Mouse (Mus musculus): ENCODE data around the gene Poldip3.

Poldip3 gene

GRCm38 (mm10) chr15:83149196-83150072, at the start of gene Poldip3:
TSS of gene Poldip3 (minus strand) at chr15:83149384.
- in situ Hi-C loops (cut with MboI; ENCODE audit: low pct_unique_long_range_greater_than_20kb in 1 of 2, low sequenced_read_pairs in 2 of 2, unreplicated experiment in 1 of 2) = loop anchor here (10.0 kb wide), 2 partner anchors 55 to 185 kb away; no protein-coding TSS in a partner anchor

DNA sequence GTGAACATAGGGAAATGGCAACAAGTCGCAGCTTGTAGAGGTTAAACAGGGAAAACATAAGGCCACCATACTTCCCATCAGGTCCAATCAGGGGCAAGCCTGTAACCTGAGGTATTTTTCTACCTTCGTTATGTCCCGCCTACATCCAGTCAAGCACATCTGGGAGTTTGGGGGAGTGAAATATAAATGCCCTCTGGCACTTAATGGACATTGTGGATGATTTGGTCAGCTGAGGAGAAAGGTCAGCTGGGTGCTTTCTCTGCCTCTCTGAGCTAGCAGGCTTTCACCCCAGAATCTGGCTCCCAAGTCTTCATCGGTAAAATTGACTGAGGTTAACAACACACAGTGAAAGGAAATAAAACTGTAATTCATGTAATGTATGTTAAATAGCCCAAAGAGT, 44.2 kb upstream of the Poldip3 start:
- in situ Hi-C loops (cut with MboI; ENCODE audit: low pct_unique_long_range_greater_than_20kb in 1 of 2, low sequenced_read_pairs in 2 of 2, unreplicated experiment in 1 of 2) = no loop called here

DNA sequence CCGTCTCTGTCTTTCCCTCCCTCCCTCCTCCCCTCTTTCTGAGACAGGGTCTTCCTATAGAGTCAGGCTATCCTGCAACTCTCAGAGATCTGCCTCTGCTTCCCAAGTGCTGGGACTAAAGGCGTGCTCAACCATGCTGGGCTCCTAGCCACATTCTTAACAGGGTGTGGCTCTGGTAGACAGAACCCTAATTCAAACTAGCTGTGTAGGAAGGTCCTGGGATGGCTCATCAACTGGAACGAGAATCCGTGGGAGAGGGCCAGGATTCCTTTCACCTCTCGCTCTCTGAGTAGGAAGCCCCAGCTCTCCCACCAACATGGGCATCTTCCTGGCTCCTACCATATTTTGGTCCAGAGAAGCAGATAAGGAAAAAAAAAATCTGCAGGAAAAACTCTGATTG, 33.2 kb upstream of the Poldip3 start:
- in situ Hi-C loops (cut with MboI; ENCODE audit: low pct_unique_long_range_greater_than_20kb in 1 of 2, low sequenced_read_pairs in 2 of 2, unreplicated experiment in 1 of 2) = no loop called here

- in situ Hi-C loops (cut with MboI; ENCODE audit: low pct_unique_long_range_greater_than_20kb in 1 of 2, low sequenced_read_pairs in 2 of 2, unreplicated experiment in 1 of 2) = no loop called here
Observed at GRCm38 (mm10) chr15:83181800-83182330, 32.7 kb upstream of the Poldip3 start.

DNA sequence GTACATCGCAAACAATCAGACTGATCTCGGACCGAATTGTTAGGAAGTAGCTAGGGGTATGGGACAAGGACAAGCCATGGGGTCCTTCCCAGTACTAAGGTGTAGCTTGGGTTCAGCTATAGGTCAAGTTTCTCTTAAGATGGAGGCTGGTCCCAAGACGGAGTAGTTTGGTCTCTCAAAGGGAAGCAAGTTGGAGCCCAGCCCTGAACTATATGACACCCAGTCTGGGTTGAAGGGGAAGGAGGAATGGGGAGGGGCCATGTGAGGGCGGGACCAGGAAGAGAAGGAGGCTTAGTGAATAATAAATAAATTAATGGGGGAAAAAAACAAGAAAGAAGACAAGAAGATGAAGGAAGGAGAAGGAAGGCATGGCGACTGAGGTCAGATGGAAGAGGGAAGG, 30.8 kb upstream of the Poldip3 start:
- in situ Hi-C loops (cut with MboI; ENCODE audit: low pct_unique_long_range_greater_than_20kb in 1 of 2, low sequenced_read_pairs in 2 of 2, unreplicated experiment in 1 of 2) = no loop called here

GRCm38 (mm10) chr15:83176653-83177052, 27.5 kb upstream of the Poldip3 start:
- in situ Hi-C loops (cut with MboI; ENCODE audit: low pct_unique_long_range_greater_than_20kb in 1 of 2, low sequenced_read_pairs in 2 of 2, unreplicated experiment in 1 of 2) = no loop called here

DNA sequence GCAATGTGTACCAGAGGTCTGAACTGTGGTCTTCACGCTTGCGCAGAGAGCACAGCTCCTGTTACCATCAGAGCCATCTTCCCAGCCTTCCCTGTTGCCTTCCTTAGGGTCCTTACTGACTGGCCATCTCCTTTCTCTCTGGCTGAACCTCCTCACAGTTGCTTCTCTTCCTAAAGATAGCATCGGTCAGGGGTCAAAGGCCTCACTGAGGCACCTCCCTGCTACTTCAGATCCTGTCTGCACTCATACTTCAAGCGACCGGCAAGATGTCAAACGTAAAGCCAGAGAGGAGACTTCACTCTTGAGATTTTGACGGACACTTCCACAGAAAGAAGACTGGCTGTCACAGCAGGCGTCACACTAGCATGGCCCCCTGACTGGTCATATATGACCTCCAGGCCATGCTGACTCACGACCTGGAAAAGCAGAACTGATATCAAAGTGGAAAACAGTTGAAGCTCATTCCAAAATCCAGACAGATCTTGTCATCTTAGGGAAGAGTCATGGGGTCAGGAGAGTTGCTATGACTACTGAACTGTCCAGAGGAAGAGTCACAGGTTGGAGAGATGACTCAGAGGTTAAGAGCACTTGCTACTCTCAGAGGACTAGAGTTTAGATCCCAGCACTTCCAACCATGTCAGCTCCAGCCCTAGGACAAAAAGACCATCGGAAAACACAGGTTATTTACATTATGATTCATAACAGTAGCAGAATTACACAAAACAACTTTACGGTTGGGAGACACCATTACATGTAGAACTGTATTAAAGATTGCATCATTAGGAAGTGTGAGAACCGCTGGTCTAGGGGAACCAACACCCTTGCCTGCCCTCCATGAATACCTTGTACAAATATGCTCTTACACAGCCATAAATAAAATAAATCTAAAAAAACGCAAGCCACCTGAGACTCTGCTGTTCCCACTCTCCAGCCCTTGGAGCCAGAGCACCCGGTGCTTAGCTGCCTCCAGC, 25.0 kb upstream of the Poldip3 start:
- in situ Hi-C loops (cut with MboI; ENCODE audit: low pct_unique_long_range_greater_than_20kb in 1 of 2, low sequenced_read_pairs in 2 of 2, unreplicated experiment in 1 of 2) = no loop called here

DNA sequence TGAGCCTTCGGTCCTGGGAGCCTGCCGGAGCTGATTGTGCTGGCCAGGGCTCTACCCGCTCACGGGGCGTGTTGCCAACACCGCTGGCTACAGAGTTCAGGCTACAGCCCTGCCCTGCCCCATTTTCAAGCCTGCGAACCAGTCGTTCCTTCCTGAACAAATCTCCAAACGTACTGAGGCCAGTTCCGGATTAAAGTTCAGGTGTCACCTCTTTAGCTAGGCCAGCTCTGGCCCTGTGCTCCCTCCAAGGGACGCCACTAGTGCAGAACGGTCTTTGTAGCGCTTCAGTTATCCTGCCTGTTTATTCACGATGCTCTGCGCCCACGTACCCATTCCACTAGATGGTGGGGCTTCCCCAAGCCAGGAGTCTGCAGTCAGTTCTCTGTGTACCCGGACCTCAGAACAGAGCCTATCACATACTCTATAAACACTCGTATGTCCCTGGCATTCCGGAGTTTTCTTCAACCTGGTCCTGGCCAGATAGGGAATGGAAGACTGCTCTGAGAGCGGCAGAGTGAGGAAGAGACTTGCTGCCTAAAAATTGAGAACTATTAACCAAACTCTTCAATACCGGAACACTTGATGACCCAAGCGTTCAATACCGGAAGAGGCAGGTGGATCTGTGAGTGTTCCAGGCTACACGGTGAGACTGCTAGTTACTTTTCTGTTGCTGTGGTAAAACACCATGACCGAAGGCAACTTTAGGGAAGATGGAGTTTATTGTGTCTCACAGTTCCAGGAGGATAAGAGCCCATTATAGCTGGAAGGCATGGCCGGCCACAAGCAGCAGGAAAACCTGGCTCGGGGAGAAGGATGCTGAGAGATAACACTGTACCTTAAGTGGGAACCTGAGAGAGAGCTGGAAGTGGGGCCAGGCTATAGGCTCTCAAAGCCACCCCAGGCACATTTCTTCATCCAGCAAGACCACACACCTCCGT, 23.6 kb upstream of the Poldip3 start, which contains the start of gene Cyb5r3:
Gene Cyb5r3 (minus strand): TSS at position 101 of the 938 bp plus-strand sequence.
- in situ Hi-C loops (cut with MboI; ENCODE audit: low pct_unique_long_range_greater_than_20kb in 1 of 2, low sequenced_read_pairs in 2 of 2, unreplicated experiment in 1 of 2) = no loop called here

DNA sequence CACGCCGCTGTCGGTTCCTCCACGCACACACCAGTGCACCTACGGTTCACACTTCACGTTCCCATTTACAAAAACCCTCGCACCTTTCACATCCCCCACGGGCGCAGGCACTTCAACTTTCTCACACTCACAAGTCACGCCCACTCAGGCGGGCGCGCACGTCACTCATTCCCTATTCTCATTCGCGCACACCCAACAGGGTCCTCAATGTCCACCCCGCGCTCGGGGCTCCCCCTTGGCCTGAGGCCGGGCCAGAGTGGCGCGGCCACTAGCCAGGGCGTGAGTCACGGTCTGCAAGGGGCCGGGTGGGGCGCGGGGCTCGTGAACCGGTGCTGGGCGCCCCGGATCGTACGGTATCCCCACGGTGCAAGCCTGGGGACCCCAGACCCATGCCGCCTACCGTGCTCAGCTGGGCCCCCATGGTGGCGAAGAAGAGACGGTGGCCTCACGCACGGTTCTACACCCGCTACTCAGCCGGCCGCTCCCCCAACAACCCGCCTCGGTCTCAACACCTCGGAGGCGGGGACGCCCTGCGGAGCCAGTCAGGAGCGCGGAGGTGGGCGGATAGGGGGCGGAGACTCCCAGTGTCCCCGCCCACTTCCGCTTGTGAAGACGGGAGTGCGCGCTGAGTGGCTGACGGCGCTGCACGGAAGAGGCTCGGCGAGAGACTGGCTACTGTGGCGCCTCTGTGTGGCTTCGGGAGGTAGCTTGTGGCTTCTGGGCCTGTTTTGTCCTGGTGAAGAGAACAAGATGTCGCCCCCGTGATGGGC, 22.7 kb upstream of the Poldip3 start:
- in situ Hi-C loops (cut with MboI; ENCODE audit: low pct_unique_long_range_greater_than_20kb in 1 of 2, low sequenced_read_pairs in 2 of 2, unreplicated experiment in 1 of 2) = no loop called here

DNA sequence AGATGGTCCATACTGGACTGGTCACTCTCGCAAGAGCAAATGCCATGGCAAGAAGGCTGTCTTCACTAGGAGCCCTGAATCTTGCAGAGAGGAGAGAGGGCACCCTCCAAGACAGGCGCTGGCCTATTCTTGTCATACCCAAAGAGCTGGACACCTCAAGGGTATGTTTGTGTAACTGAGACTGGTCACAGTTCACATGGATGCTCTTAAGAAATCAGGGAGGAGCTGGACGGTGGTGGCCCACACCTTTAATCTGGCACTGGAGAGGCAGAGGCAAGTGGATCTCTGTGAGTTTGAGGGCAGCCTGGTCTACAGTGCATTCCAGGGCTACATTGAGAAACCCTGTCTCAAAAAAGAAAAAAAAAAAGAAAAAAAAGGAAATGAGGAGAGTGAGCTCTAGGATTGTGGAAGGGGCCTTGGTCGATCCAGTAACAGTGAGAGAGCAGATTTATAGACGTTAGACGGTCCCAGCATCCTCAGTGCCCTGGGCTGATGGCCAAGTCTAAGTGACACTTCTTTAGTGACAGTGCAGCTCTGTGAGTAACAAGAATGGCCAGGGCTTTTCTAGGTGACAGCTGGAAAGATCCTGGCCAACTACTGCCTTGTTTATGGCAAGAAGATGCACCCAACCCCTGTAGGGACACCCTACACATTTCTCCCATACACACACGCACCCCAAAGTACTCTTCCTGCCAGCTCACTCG, 21.9 kb upstream of the Poldip3 start:
- in situ Hi-C loops (cut with MboI; ENCODE audit: low pct_unique_long_range_greater_than_20kb in 1 of 2, low sequenced_read_pairs in 2 of 2, unreplicated experiment in 1 of 2) = no loop called here

DNA sequence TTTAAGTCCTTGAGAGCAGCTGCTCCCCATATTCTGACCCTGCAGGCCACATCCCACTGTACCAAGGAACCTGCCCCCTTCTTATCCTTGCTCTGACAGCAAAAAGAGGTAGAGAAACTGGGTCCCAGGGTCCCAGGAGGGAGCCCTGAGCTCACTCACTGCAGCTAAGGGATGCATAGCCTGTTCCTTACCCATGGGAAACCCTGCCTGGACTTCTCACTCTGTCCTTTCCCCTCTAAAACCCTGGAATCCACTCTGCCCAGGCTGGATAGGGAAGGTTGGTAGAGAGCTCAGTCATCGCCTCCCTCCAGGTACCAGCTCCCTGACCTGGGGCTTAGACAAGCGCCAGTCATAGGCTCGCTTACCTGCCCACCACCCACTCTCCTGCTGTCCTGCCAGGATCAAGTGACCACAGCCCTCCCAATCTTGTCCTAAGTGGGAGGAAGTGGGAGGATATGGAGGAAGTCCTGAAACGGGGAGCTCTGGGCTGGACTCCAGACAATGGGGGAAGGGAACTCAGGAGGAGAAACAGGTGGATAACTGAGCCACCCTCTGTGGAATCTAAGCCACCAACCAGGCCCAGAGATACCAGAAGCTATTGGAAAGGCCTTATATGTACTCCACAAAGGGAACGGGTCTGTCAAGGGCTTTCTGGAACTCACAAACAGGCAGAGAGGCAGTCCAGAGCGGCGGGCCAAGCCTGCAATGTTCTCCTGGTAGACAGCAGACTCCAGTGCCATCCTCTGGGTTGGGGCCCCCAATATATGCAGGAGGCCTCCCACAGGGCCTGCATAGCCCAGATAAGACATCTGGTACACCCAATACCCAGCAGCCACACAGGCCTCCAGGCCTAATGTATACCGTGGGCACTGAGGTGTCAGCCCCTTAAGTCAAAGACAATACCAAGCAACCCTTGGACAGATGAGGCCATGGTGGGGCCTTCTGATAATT, 20.9 kb upstream of the Poldip3 start:
- in situ Hi-C loops (cut with MboI; ENCODE audit: low pct_unique_long_range_greater_than_20kb in 1 of 2, low sequenced_read_pairs in 2 of 2, unreplicated experiment in 1 of 2) = no loop called here

DNA sequence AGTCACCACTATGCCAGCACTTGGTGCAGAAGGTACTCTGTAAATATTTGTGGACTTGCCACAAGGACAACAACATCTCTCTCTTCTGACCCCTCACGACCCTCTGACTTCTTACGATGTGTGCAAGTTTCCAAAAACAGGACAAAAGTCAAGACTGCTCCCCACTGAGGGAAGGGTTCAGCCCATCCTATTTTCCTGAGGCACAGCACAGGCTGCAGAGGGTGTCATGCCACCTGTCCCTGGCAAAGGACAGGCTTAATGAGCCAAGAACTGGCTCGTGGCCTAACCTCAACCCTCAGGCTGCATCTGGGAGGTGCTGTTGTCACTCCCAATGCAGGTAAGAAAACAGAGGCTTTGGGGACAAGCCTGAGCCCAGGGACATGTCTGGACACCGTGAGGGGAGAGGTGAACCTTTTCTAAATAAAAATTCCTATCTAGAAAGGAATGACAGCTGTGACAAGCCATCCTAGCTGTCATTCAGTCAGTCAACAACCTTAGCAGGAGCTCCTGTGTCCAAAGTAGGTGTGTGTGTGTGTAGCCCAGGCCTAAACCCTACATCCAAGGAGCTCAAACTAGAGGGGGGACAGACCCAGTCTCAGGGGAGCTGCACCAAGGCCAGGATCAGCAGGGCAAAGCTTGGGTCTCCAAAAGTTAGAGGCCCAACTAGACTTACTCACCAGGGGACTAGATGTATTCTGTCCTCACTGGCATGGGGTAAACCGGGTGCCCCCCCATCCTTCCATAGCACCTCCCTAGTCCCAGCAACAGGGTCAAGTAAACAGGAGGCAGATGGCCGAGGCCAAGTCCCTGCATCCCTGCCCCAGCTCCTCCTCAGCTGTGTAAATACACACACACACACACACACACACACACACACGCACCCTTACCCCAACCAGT, 19.9 kb upstream of the Poldip3 start:
- in situ Hi-C loops (cut with MboI; ENCODE audit: low pct_unique_long_range_greater_than_20kb in 1 of 2, low sequenced_read_pairs in 2 of 2, unreplicated experiment in 1 of 2) = no loop called here

- in situ Hi-C loops (cut with MboI; ENCODE audit: low pct_unique_long_range_greater_than_20kb in 1 of 2, low sequenced_read_pairs in 2 of 2, unreplicated experiment in 1 of 2) = no loop called here
Observed at GRCm38 (mm10) chr15:83168311-83168710, 19.1 kb upstream of the Poldip3 start.

- in situ Hi-C loops (cut with MboI; ENCODE audit: low pct_unique_long_range_greater_than_20kb in 1 of 2, low sequenced_read_pairs in 2 of 2, unreplicated experiment in 1 of 2) = no loop called here
Observed at GRCm38 (mm10) chr15:83167550-83168065, 18.4 kb upstream of the Poldip3 start.

DNA sequence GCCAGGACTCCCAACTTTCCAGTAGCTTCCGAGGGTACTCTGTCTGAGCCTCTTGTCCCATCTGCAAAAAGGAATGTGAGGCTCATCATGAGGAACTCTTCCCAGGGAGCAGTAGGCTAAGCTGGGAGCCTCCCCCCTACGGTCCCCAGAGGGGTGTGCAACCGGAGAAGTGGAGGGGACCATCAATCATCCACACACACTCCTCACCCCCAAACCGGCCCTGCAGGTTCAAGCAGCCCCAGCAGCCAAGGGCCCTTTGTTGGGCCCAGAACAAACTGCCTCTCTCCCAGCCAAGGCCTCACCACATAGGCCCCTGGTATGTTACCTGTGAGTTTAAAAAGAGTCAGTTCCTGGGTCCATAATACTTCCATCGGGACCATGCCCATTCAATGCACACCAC, 17.9 kb upstream of the Poldip3 start:
- in situ Hi-C loops (cut with MboI; ENCODE audit: low pct_unique_long_range_greater_than_20kb in 1 of 2, low sequenced_read_pairs in 2 of 2, unreplicated experiment in 1 of 2) = no loop called here
